Mouse (Mus musculus): Measurements from ENCODE around the gene Smc2. TPM values are rescaled to one million over a fixed set of nuclear protein-coding genes. Genes with fewer than 3 reads are reported as not detected.
A peak's percentile ranks its signal among the peaks of the same experiment; 100 is the strongest.
"Not testable (repeated sequence)": the region's sequence is repeated elsewhere in the genome, so short reads cannot be mapped to it uniquely, and the experiment has no call there.

Gene Smc2
- total RNA-seq (2021) (1 to 10 TPM; 2.4 to 2.8 TPM), polyA plus RNA-seq (2012; rRNA removed) (0.29 and 0.97 TPM in 2 replicates)
- long read RNA-seq: 0 reads

DNA sequence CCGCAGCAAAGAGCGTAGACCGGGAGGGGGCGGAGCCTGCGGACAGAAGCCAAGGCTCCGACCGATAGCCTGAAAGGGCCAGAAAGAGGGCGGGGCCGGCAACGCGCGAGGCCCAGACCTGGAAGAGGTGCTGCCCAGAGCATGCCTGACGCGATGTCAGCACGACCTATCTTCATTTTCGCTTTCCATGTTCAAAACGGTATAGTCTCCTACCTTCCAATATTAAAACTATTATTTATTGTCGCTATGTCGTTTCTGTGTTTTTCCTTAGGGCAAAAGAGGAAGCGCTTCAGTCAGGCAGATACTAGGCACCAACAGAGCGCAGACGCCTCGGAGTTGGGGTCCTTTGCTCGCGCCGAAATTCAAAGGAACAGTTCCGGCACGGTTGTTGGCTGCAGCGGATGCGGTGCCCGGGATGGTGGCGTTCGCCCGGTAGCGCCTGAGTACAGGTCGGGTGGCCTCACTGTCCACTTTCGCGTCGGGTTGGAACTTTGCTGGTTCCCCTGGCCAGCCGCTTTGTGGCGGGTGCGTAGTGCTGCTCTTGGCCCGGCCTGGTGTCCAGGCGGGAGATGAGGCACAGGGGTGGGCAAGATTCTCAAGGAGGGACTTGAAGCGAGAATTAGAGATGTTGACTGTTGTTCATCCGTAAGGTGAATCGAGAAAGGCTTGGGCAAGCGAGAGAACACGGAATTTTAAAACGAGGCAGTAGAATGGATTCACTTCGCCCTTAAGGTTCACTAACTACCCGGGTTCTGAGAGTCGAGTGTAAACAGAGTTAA lies at the start of gene Smc2:
TSS of gene Smc2 (plus strand) at position 358 of the 779 bp plus-strand sequence.
- TF ChIP-seq CTCF (IDR thresholded peaks at IDR 0.05) (no peak), EP300 (IDR thresholded peaks at IDR 0.05; ENCODE audit: insufficient read depth, low read depth, low read length) (peak; percentile 68; the same call in 1 of the 2 replicates)
- Histone ChIP-seq H3K36me3 (ENCODE audit: control insufficient read depth, insufficient read depth, low read length) (no peaks in the 10 kb centered on the region), H3K79me2 (replicated peaks; ENCODE audit: control insufficient read depth, insufficient read depth, low read length) (no peaks in the 10 kb centered on the region), H3K27me3 (ENCODE audit: control insufficient read depth, insufficient read depth, low read length) (no peaks in the 10 kb centered on the region), H3K27ac (peak within 1 kb of the TSS; percentile 92), H3K9ac (ENCODE audit: low read depth, low read length) (peak within 1 kb of the TSS; percentile 61), H3K4me1 (ENCODE audit: control insufficient read depth, insufficient read depth, low read length) (no peaks in the 10 kb centered on the region), H3K4me3 (peak within 1 kb of the TSS; percentile 69)
- intact Hi-C loops (cut with DNase I): no loop called here
- peak; percentile 95 to 96 for DNase-seq
- under 1% methylated on average over 53 of the region's 53 CpGs for WGBS

GRCm38 (mm10) chr4:52411587-52411986 lies 27.5 kb upstream of the Smc2 start:
- no peaks in the 10 kb centered on the region for H3K79me2 ChIP-seq (replicated peaks; ENCODE audit: control insufficient read depth, insufficient read depth, low read length)
- no peaks in the 10 kb centered on the region for H3K27me3 ChIP-seq (ENCODE audit: control insufficient read depth, insufficient read depth, low read length)
- H3K4me1 ChIP-seq (ENCODE audit: control insufficient read depth, insufficient read depth, low read length): no peaks in the 10 kb centered on the region
- H3K27ac ChIP-seq: no peak overlapping the region
- H3K9ac ChIP-seq (ENCODE audit: low read depth, low read length): no peak overlapping the region
- no peak for DNase-seq
- no peaks in the 10 kb centered on the region for H3K36me3 ChIP-seq (ENCODE audit: control insufficient read depth, insufficient read depth, low read length)
- intact Hi-C loops (cut with DNase I): no loop called here
- no peak overlapping the region for H3K4me3 ChIP-seq
- TF ChIP-seq CTCF (IDR thresholded peaks at IDR 0.05): no peak
- no peak for TF ChIP-seq EP300 (IDR thresholded peaks at IDR 0.05; ENCODE audit: insufficient read depth, low read depth, low read length)
- TF ChIP-seq POLR2A (IDR thresholded peaks at IDR 0.05; ENCODE audit: insufficient read depth, low read depth, low read length): no peak
- 53% methylated on average over 2 of the region's 2 CpGs for WGBS

DNA sequence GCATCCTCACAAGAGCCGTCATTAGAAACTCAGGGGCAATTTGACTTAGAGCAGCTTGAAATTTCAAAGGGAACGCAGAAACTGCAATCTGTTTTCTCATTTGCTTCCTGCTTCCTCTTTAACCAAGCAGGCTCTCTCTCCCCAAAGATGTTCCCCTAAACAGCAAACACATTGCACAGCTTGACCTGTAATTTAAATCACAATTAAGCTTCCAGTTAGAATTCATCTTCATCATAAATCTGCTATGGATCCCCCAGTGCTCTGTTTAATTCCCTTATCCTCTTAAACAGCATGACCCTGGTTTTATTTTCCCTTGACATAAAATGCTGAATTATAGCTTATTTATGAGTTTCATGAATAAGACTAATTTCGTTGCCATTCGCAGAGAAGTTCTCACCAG lies 15.4 kb upstream of the Smc2 start:
- Histone ChIP-seq H3K79me2 (replicated peaks; ENCODE audit: control insufficient read depth, insufficient read depth, low read length) (no peaks in the 10 kb centered on the region), H3K27ac (no peak overlapping the region), H3K27me3 (ENCODE audit: control insufficient read depth, insufficient read depth, low read length) (no peaks in the 10 kb centered on the region), H3K4me3 (no peak overlapping the region), H3K9ac (ENCODE audit: low read depth, low read length) (no peak overlapping the region), H3K4me1 (ENCODE audit: control insufficient read depth, insufficient read depth, low read length) (no peaks in the 10 kb centered on the region), H3K36me3 (ENCODE audit: control insufficient read depth, insufficient read depth, low read length) (no peaks in the 10 kb centered on the region)
- 65% methylated on average over 4 of the region's 4 CpGs for WGBS
- intact Hi-C loops (cut with DNase I): no loop called here
- no peak for TF ChIP-seq CTCF (IDR thresholded peaks at IDR 0.05)
- no peak for TF ChIP-seq POLR2A (IDR thresholded peaks at IDR 0.05; ENCODE audit: insufficient read depth, low read depth, low read length)
- TF ChIP-seq EP300 (IDR thresholded peaks at IDR 0.05; ENCODE audit: insufficient read depth, low read depth, low read length): no peak
- no peak for DNase-seq

DNA sequence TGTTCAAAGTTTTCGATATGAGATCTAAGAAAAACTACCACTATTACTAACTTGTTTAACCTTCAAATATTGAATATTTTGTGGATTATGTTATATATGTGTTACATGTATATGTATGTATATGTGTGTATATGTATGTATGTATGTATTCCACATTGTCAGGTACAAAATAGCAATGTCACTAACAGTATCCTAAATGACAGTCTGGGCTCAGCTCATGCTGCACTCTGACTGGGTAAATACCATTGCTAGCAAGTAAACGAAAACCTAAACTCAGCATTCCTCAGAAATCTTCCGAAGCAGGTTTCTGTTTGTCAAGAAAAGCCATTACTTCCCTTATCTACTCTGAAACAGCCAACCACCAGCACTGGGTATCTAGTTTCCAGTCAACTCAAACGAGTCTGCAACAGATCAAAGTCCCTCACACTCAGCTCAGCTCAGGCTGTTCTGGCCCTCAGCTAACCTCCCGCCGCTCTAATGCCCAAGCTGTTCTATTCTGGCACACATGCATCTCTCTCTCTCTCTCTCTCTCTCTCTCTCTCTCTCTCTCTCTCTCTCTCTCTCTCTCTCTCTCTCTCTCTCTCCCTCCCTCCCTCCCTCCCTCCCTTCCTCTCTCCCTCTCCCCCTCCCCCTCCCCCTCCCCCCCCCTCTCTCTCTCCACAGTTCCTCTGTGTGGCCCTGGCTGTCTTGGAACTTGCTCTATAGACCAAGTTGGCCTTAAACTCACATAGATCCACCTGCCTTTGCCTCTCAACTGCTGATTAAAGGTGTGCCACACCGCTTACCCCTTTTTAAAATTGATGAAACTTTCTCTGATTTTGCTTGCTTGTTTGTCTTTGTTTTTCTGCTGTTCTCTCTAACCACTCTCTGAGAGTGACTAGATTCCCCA lies 9.5 kb upstream of the Smc2 start:
- H3K27ac ChIP-seq: no peak overlapping the region
- DNase-seq: no peak
- intact Hi-C loops (cut with DNase I): no loop called here

GRCm38 (mm10) chr4:52435551-52435950 lies 3.5 kb upstream of the Smc2 start:
- H3K4me3 ChIP-seq; H3K27me3 ChIP-seq (ENCODE audit: control insufficient read depth, insufficient read depth, low read length); H3K4me1 ChIP-seq (ENCODE audit: control insufficient read depth, insufficient read depth, low read length); intact Hi-C loops (cut with DNase I); DNase-seq; H3K27ac ChIP-seq; H3K9ac ChIP-seq (ENCODE audit: low read depth, low read length); H3K36me3 ChIP-seq (ENCODE audit: control insufficient read depth, insufficient read depth, low read length); H3K79me2 ChIP-seq (replicated peaks; ENCODE audit: control insufficient read depth, insufficient read depth, low read length): not testable (repeated sequence)
- 96% methylated on average over 2 of the region's 2 CpGs for WGBS

More for the DNA sequence above, 9.5 kb upstream of the Smc2 start:
- Histone ChIP-seq H3K27me3 (ENCODE audit: control insufficient read depth, insufficient read depth, low read length) (no peaks in the 10 kb centered on the region), H3K79me2 (replicated peaks; ENCODE audit: control insufficient read depth, insufficient read depth, low read length) (no peaks in the 10 kb centered on the region), H3K9ac (ENCODE audit: low read depth, low read length) (no peak overlapping the region), H3K36me3 (ENCODE audit: control insufficient read depth, insufficient read depth, low read length) (no peaks in the 10 kb centered on the region), H3K4me1 (ENCODE audit: control insufficient read depth, insufficient read depth, low read length) (no peaks in the 10 kb centered on the region), H3K4me3 (no peak overlapping the region)
- TF ChIP-seq POLR2A (IDR thresholded peaks at IDR 0.05; ENCODE audit: insufficient read depth, low read depth, low read length): no peak
- no peak for TF ChIP-seq EP300 (IDR thresholded peaks at IDR 0.05; ENCODE audit: insufficient read depth, low read depth, low read length)
- TF ChIP-seq CTCF (IDR thresholded peaks at IDR 0.05): no peak
- 32% methylated on average over 7 of the region's 7 CpGs for WGBS

All from heart, adult 2 months (tissue).